ENCODE assay signal across 28 mouse cellular contexts in the genomic region with DNA sequence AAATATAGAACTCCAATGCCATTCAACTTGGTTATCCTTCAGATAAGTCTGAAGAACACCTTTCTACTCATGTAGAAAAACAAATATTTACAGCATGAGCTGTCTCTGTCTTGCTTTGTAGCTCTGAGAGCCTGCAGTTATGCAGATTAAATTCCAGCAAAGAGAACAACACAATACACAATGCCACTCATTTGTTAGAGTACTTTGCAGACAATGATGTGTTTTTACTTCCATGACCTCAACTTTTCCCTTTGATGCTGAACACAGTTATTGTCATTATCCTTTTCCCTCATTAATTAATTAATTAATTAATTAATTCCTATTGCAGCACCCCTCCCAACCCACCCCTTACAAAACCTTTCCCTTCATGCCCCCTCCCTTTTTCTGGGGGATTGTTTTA.
A peak's percentile ranks its signal among the peaks of the same experiment; 100 is the strongest.
DNase-seq lines count a peak whose midpoint lies in the region; ATAC-seq lines count a peak whose summit lies in the region.
"Had no signal": no experiment of that assay in that cellular context is flagged by ENCODE, and none has a peak within 500 bp of the region (broad histone marks: within the 10 kb centered on the region; RNA-seq: fewer than 3 reads in every experiment).

No protein-coding gene starts in this region.

- no peaks in the 10 kb centered on the region for H3K4me1 ChIP-seq in hindbrain, embryonic 16.5 days (ENCODE audit: control insufficient read depth, insufficient read depth, low read depth, low read length)
- H3K4me1 ChIP-seq: embryonic facial prominence, embryonic 12.5 days; embryonic facial prominence, embryonic 15.5 days; heart, embryonic 10.5 days; heart, embryonic 13.5 days had no signal

- no peaks in the 10 kb centered on the region for H3K9me3 ChIP-seq in hindbrain, embryonic 16.5 days (ENCODE audit: control insufficient read depth, low read length)
- H3K9me3 ChIP-seq: embryonic facial prominence, embryonic 12.5 days; embryonic facial prominence, embryonic 15.5 days; G1E; heart, embryonic 10.5 days; heart, embryonic 13.5 days had no signal

- H3K27ac ChIP-seq in hindbrain, embryonic 16.5 days (ENCODE audit: low read depth, low read length): no peak overlapping the region
- H3K27ac ChIP-seq: embryonic facial prominence, embryonic 12.5 days; embryonic facial prominence, embryonic 15.5 days; heart, adult 2 months; heart, embryonic 10.5 days; heart, embryonic 13.5 days; hindbrain, embryonic 14.5 days had no signal

- H3K27me3 ChIP-seq in hindbrain, embryonic 16.5 days (replicated peaks; ENCODE audit: control insufficient read depth, insufficient read depth, low read length): no peaks in the 10 kb centered on the region
- H3K27me3 ChIP-seq: CH12.LX; embryonic facial prominence, embryonic 12.5 days; embryonic facial prominence, embryonic 15.5 days; heart, embryonic 13.5 days had no signal

- H3K4me3 ChIP-seq in hindbrain, embryonic 16.5 days (ENCODE audit: low read length): no peak overlapping the region
- H3K4me3 ChIP-seq: embryonic facial prominence, embryonic 12.5 days; embryonic facial prominence, embryonic 15.5 days; heart, adult 2 months; heart, embryonic 10.5 days; heart, embryonic 13.5 days had no signal

- no peak for ATAC-seq in hindbrain, embryonic 16.5 days
- ATAC-seq: forebrain, embryonic 14.5 days; forebrain, postnatal 0 days had no signal

- no peak overlapping the region for H3K4me2 ChIP-seq in hindbrain, embryonic 16.5 days (ENCODE audit: low read length)
- H3K4me2 ChIP-seq: embryonic facial prominence, embryonic 12.5 days; embryonic facial prominence, embryonic 15.5 days; heart, embryonic 13.5 days; hindbrain, embryonic 14.5 days had no signal

- H3K36me3 ChIP-seq in hindbrain, embryonic 16.5 days (ENCODE audit: control insufficient read depth, insufficient read depth, low read length): no peaks in the 10 kb centered on the region
- H3K36me3 ChIP-seq: embryonic facial prominence, embryonic 12.5 days; embryonic facial prominence, embryonic 15.5 days; G1E; heart, embryonic 10.5 days; heart, embryonic 13.5 days had no signal

- H3K9ac ChIP-seq in hindbrain, embryonic 16.5 days (ENCODE audit: low read depth, low read length): no peak overlapping the region
- H3K9ac ChIP-seq: embryonic facial prominence, embryonic 12.5 days; embryonic facial prominence, embryonic 15.5 days; forebrain, postnatal 0 days; heart, embryonic 13.5 days; hindbrain, embryonic 14.5 days had no signal

- peak; percentile 17 for DNase-seq in layer of hippocampus, adult 9-10 months (ENCODE audit: low spot score)
- DNase-seq in layer of hippocampus, postnatal 25 days (ENCODE audit: extremely low spot score in 1 of 2, low spot score in 1 of 2): no peak
- DNase-seq in retina, postnatal 1 day: peak; percentile 26
- DNase-seq in retina, embryonic 14.5 days (ENCODE audit: low spot score): no peak
- DNase-seq in brain, adult 2 months (ENCODE audit: low read depth, low spot score): peak; percentile 77
- no peak for DNase-seq in kidney, postnatal 36 days
- DNase-seq: adrenal gland, postnatal 10 days; adrenal gland, postnatal 36 days; B cell, adult 2 months; cerebellum, adult 11 months; cerebellum, adult 2 months; cerebellum, adult 9-11 months; cerebellum, postnatal 25 days; forebrain, postnatal 0 days; gastrocnemius, postnatal 10 days; gastrocnemius, postnatal 36 days; heart, adult 2 months; heart, postnatal 14 days; heart, postnatal 4 days had no signal

Comparison
In these comparisons a context has a peak if more than half of its experiments do, and no peak if none do; other contexts are left out.
1. DNase-seq: peak in layer of hippocampus, adult 9-10 months (single experiment), retina, postnatal 1 day (single experiment) and brain, adult 2 months (single experiment); none in layer of hippocampus, postnatal 25 days (0 of 2), retina, embryonic 14.5 days (single experiment) and kidney, postnatal 36 days (0 of 2).